Mouse (Mus musculus) liver, embryonic 14 days (tissue): ENCODE measurements around the gene Brix1. TPM values are rescaled to one million over a fixed set of nuclear protein-coding genes. Genes with fewer than 3 reads are reported as not detected.

Source experiments
- polyA plus RNA-seq: library from polyadenylated mRNA; depleted of rRNA; stranded (reverse); fragments of >200 nt; gene quantifications from 2 replicates; pipeline ENCODE4 v1.2.3, GENCODE M21; 2012; rRNA removed

The Brix1 gene
- 16.3 and 21.4 TPM in 2 replicates for polyA plus RNA-seq

GRCm38 (mm10) chr15:10485484-10486364 is at the start of gene Brix1, which contains the start of gene Rad1:
Gene Brix1, minus strand, starts transcription at chr15:10485947.
Gene Rad1, plus strand, starts transcription at chr15:10486018.

GRCm38 (mm10) chr15:10470151-10470831 is 15.5 kb downstream of the Brix1 start, which contains the start of gene Dnajc21:
Gene Dnajc21, minus strand, starts transcription at chr15:10470516.

Other genes starting within 250 kb of the Brix1 start
- not detected in 2 replicates for gene Gm21973, start 160.6 kb downstream of the Brix1 start, polyA plus RNA-seq
- gene Agxt2, start 127.4 kb downstream of the Brix1 start, polyA plus RNA-seq, result 10.7 and 12.6 TPM in 2 replicates
- gene Dnajc21, start 15.4 kb downstream of the Brix1 start, polyA plus RNA-seq, result 6.0 and 8.0 TPM in 2 replicates
- gene Rad1, start 71 bp upstream of the Brix1 start, polyA plus RNA-seq, result 14.2 and 17.6 TPM in 2 replicates
- not detected in 2 replicates for gene Ttc23l, start 72.7 kb upstream of the Brix1 start, polyA plus RNA-seq
- gene Rai14, start 228.7 kb upstream of the Brix1 start, polyA plus RNA-seq, result 3.0 and 3.2 TPM in 2 replicates